Mouse (Mus musculus) left cerebral cortex, postnatal 25 days (tissue): ENCODE data around the gene Zfp975. TPM values are rescaled to one million over a fixed set of nuclear protein-coding genes. Genes with fewer than 3 reads are reported as not detected.
"Not testable (repeated sequence)": the region's sequence is repeated elsewhere in the genome, so short reads cannot be mapped to it uniquely, and the experiment has no call there.

Source experiments
- DNase-seq, 2 experiments: peaks; one replicate each; pipeline ENCODE4 v3.0.0; 2022; ENCODE audit warnings: low spot score in 2 of 2, mixed read lengths in 1 of 2
- intact Hi-C: fragments of 180-260 bp; cut with DNase I; formaldehyde crosslinking; loops from one replicate; pipeline ENCODE4 v1.15.1; 2025
- total RNA-seq, 2 experiments: library from RNA; stranded (reverse); gene quantifications; 2 replicates each; pipeline ENCODE4 v1.2.3; 2021

Gene Zfp975
- total RNA-seq: 1 to 10 TPM; 5.5 to 7.1 TPM

- intact Hi-C loops: not testable (repeated sequence)
- peak; percentile 80 to 95 for DNase-seq
Measured at GRCm38 (mm10) chr7:42692362-42693158, at the start of gene Zfp975. Zfp975 (minus strand) TSS chr7:42692742.

GRCm38 (mm10) chr7:42738536-42739210 lies 46.1 kb upstream of the Zfp975 start:
- DNase-seq: no peak
- intact Hi-C loops: no loop called here

DNA sequence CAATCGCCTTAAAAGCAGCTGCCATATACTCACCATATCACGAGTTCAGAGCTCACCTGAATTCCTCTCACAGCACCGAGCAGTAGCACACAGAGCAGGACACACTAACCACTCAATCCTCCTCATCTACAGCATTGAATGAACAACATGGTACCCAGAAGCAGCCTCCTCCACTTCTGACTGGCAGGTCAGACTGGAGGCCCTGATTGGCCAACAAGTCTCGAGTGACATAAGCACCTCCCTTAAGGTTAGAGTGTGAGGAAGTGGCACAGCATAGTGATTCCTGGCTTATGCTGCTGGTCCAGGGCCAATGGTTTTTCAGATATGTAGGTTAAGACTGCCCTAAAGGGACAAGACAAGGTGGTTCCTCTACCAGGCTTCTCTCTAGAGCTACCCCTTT lies 34.4 kb upstream of the Zfp975 start, which contains the start of gene Gm17067:
TSS of gene Gm17067 (minus strand) at position 101 of the 400 bp plus-strand sequence.
- not testable (repeated sequence) for DNase-seq
- intact Hi-C loops: loop anchor here (5.0 kb wide), 1 partner anchor 130 kb away; no protein-coding TSS in a partner anchor

DNA sequence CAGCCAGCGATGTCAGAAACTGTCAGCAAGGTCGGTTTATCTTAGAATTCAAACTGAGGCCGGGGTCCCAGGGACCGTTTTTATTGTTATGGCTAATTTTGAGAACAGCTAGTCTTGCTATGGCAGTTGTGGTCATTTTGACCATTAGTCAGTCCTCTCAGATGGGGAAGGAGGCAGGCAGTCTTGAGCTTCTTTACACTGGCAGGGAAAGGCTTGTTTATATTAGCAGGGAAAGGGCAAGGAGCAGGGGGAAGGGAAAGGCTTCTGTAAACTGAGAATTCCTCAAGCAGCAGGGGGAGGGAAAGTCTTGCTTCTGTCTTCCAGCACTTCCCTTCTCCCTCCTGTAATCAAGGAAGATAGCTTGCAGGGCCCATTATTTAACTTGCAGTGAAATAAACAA lies 709 bp upstream of the Zfp975 start:
- intact Hi-C loops: not testable (repeated sequence)

DNA sequence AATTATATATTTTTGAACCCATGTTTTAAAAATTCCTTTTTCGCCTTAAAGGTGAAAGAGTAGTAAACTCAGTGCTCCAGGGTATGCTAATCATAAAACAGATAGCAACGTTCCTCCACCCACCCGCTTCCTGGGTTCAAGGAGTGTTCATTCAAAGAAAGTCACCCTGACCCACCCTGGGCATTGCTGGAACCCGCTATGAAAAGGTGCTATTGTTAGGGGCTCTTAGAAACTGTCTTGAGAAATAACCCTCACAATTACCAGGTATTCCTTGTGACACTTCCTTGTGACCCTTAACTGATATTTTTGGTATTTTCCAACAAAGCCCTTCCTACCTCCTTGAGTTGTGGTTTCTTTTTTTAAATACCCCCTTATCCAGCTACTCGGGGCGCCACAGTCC lies 12.5 kb downstream of the Zfp975 start:
- intact Hi-C loops, DNase-seq: not testable (repeated sequence)

More for the DNA sequence above, 709 bp upstream of the Zfp975 start:
- peak; percentile 2 to 4 for DNase-seq

DNA sequence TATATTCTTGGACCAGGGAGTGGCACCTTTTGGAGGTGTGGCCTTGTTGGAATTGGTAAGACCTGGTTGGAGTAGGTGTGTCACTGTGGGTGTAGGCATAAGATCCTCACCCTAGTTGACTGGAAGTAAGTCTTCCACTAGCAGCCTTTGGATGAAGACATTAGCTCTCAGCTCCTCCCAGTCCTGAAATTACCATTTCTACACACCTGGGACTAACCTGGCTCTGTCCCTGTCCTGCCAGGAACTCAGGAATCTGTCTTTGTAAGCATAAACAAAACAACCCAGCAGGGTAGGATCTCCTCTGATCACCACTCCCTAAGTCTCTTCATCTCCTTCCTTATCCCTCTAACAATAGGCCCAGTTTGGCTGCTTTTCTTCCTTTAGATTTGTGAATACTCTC lies 12.9 kb downstream of the Zfp975 start:
- intact Hi-C loops, DNase-seq: not testable (repeated sequence)

- DNase-seq, intact Hi-C loops: not testable (repeated sequence)
Measured at GRCm38 (mm10) chr7:42660140-42660539, 32.4 kb downstream of the Zfp975 start.

DNA sequence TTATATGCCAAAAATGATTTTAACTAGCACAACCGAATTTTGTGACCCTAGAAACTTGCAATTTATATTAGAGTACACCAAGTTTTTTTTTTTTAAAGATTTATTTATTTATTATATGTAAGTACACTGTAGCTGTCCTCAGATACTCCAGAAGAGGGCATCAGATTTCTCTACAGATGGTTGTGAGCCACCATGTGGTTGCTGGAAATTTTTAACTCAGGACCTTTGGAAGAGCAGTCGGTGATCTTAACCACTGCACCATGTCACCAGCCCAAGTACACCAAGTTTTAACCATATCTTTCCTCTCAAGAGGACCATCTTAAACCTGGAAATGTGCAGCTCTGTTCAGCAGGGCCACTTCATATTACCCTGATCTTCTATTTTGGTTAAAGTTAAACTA lies 37.3 kb downstream of the Zfp975 start:
- intact Hi-C loops: not testable (repeated sequence)

DNA sequence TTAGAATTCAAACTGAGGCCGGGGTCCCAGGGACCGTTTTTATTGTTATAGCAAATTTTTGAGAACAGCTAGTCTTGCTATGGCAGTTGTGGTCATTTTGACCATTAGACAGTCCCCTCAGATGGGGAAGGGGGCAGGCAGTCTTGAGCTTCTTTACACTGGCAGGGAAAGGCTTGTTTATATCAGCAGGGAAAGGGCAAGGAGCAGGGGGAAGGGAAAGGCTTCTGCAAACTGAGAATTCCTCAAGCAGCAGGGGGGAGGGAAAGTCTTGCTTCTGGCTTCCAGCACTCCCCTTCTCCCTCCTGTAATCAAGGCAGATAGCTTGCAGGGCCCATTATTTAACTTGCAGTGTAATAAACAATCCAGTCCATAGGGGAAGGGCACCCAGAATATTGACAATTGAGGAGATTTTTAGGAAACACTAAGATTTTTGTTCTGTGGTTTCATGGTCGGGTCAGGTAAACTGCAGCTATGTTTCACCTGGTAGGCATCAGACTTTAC lies 49.4 kb downstream of the Zfp975 start:
- DNase-seq, intact Hi-C loops: not testable (repeated sequence)

More for the DNA sequence above, 37.3 kb downstream of the Zfp975 start:
- DNase-seq: not testable (repeated sequence)

DNA sequence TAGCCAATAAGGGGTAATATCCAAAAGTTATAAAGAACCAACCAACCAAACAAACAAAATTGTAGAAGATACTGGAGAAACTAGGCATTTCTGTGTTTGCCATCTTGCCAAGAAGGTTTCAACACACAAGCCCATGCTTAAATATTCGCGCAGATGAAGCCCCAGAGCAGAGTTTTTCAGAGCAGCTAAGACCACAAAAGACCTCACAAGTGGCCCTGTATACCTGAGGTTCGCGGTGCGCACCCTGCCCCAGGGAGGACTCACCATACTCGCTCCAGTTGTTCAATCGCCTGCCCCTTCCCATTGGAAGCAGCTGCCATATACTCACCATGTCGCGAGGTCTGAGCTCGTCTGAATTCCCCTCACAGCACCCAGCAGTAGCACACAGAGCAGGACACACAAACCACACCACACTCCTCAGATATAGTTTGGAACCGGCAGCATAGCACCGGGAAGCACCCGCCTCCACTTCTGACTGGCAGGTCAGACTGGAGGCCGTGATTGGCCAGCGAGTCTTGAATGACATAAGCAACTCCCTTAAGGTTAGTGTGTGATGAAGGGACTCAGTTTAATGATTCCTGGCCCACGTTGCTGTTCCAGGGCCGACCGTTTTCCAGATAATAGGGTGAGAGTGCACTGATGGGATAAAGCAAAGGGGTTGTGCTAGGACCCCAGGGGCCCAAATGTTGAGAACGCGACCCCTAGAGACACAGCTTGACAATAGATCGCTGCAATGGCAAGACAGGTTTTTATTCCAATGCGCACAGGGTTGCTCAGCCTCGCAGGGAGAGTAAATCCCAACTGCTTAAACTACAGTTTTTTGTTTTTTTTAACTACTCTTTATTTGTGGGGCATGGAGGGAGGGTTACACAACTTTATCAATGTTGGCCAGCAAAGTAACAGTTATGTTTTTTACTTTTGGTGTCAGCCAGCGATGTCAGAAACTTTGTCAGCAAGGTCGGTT lies 50.1 kb downstream of the Zfp975 start, which contains the start of gene Zfp976:
TSS of gene Zfp976 (minus strand) at position 437 of the 964 bp plus-strand sequence.
- intact Hi-C loops: not testable (repeated sequence)

GRCm38 (mm10) chr7:42631031-42631430 lies 61.5 kb downstream of the Zfp975 start:
- DNase-seq, intact Hi-C loops: not testable (repeated sequence)

More for the DNA sequence above, 50.1 kb downstream of the Zfp975 start, which contains the start of gene Zfp976:
- DNase-seq: peak; percentile 55 to 75

Other genes starting within 250 kb of the Zfp975 start
- gene 4933421I07Rik, start 244.6 kb downstream of the Zfp975 start, total RNA-seq: not detected
- 10 to 100 TPM; 14.1 to 16.3 TPM for gene Zfp141, start 187.0 kb downstream of the Zfp975 start, total RNA-seq
- gene Gm21028, start 114.2 kb downstream of the Zfp975 start, total RNA-seq: not detected
- 1 to 10 TPM; 1.6 to 1.7 TPM for gene Zfp977, start 100.2 kb downstream of the Zfp975 start, total RNA-seq
- gene Zfp976, start 50.2 kb downstream of the Zfp975 start, total RNA-seq: 1 to 10 TPM; 2.7 to 3.0 TPM
- not detected for gene Gm17067, start 34.3 kb upstream of the Zfp975 start, total RNA-seq
- not detected for gene Vmn2r62, start 100.8 kb upstream of the Zfp975 start, total RNA-seq
- gene Gm2381, start 174.5 kb upstream of the Zfp975 start, total RNA-seq: under 1 TPM; 0.14 to 0.16 TPM
- gene Vmn2r63, start 241.1 kb upstream of the Zfp975 start, total RNA-seq: not detected